Mouse (Mus musculus): ENCODE data around the gene Mical1. TPM values are rescaled to one million over a fixed set of nuclear protein-coding genes. Genes with fewer than 3 reads are reported as not detected.

Gene Mical1
- total and polyA plus RNA-seq, 3 experiments: 1.3 to 15.7 TPM; not detected in 1

- Histone ChIP-seq H3K4me3 (ENCODE audit: control insufficient read depth in 1 of 2, insufficient read depth in 1 of 2, low read depth in 2 of 2, low read length in 2 of 2) (no peak overlapping the region), H3K36me3 (ENCODE audit: control insufficient read depth in 1 of 2, insufficient read depth in 2 of 2, low read length in 2 of 2) (peaks cover 0 to 27% of the 10 kb centered on the region in 2 experiments; a peak in 2 of 4 replicates), H3K79me2 (ENCODE audit: control insufficient read depth, insufficient read depth, low read length, poor library complexity) (no peaks in the 10 kb centered on the region), H3K27me3 (ENCODE audit: control insufficient read depth in 1 of 2, insufficient read depth in 2 of 2, low read length in 2 of 2) (no peaks in the 10 kb centered on the region), H3K9ac (ENCODE audit: control insufficient read depth, low read depth, low read length, poor library complexity, severe bottlenecking) (no peak overlapping the region), H3K4me1 (ENCODE audit: control insufficient read depth in 1 of 2, insufficient read depth in 2 of 2, low read length in 2 of 2) (peaks cover 16 to 34% of the 10 kb centered on the region in 2 experiments), H3K9me3 (replicated peaks; ENCODE audit: insufficient read depth, low read length) (no peaks in the 10 kb centered on the region), H3K27ac (ENCODE audit: control insufficient read depth, low read depth, low read length) (no peak overlapping the region)
- no peak for DNase-seq (ENCODE audit: low read depth, low spot score)
- TF ChIP-seq CHD2 (IDR thresholded peaks at IDR 0.05; ENCODE audit: low read length): no peak
- TF ChIP-seq MAFK (IDR thresholded peaks at IDR 0.05; ENCODE audit: borderline replicate concordance, low read depth, low read length): no peak
- no peak for TF ChIP-seq POLR2AphosphoS5 (IDR thresholded peaks at IDR 0.05; ENCODE audit: borderline replicate concordance, low read depth, low read length)
- TF ChIP-seq MYB (IDR thresholded peaks at IDR 0.05; ENCODE audit: low read depth, low read length): no peak
- no peak for TF ChIP-seq ZKSCAN1 (IDR thresholded peaks at IDR 0.05; ENCODE audit: low read depth, low read length)
- TF ChIP-seq BHLHE40 (IDR thresholded peaks at IDR 0.05; ENCODE audit: borderline replicate concordance, low read depth, low read length): no peak
- TF ChIP-seq TCF12 (IDR thresholded peaks at IDR 0.05; ENCODE audit: low read depth, low read length): no peak
- no peak for TF ChIP-seq ZC3H11A (IDR thresholded peaks at IDR 0.05; ENCODE audit: low read depth, low read length)
- TF ChIP-seq GATA1 (IDR thresholded peaks at IDR 0.05; ENCODE audit: low read depth, low read length): 0 out of 2 replicates have a peak, but pooled peaks have one; percentile 22
Measured at GRCm38 (mm10) chr10:41470693-41471092, 5.4 kb upstream of the Mical1 start.

GRCm38 (mm10) chr10:41472534-41472933 is 3.6 kb upstream of the Mical1 start:
- H3K4me3 ChIP-seq (ENCODE audit: control insufficient read depth in 1 of 2, insufficient read depth in 1 of 2, low read depth in 2 of 2, low read length in 2 of 2): no peak overlapping the region
- TF ChIP-seq CTCF (IDR thresholded peaks at IDR 0.05 in 2 of 3, conservative IDR thresholded peaks at IDR 0.05 in 1 of 3; ENCODE audit: control insufficient read depth in 1 of 3, insufficient read depth in 1 of 3, low read depth in 2 of 3, low read length in 3 of 3, poor library complexity in 1 of 3, severe bottlenecking in 1 of 3): no peak
- 0 out of 4 replicates have a peak, but pooled peaks of 1 of the 2 experiments have one; percentile 5 for TF ChIP-seq EP300 (IDR thresholded peaks at IDR 0.05; ENCODE audit: low read depth in 1 of 2, low read length in 2 of 2)
- TF ChIP-seq RCOR1 (IDR thresholded peaks at IDR 0.05; ENCODE audit: low read depth, low read length): peak; percentile 66; the same call in 1 of the 2 replicates
- no peak for DNase-seq (ENCODE audit: low read depth, low spot score)
- no peak overlapping the region for H3K27ac ChIP-seq (ENCODE audit: control insufficient read depth, low read depth, low read length)
- peaks cover 0 to 29% of the 10 kb centered on the region in 2 experiments; a peak in 2 of 4 replicates for H3K36me3 ChIP-seq (ENCODE audit: control insufficient read depth in 1 of 2, insufficient read depth in 2 of 2, low read length in 2 of 2)
- H3K9me3 ChIP-seq (replicated peaks; ENCODE audit: insufficient read depth, low read length): no peaks in the 10 kb centered on the region
- no peaks in the 10 kb centered on the region for H3K79me2 ChIP-seq (ENCODE audit: control insufficient read depth, insufficient read depth, low read length, poor library complexity)
- no peak overlapping the region for H3K9ac ChIP-seq (ENCODE audit: control insufficient read depth, low read depth, low read length, poor library complexity, severe bottlenecking)
- peaks cover 18 to 38% of the 10 kb centered on the region in 2 experiments for H3K4me1 ChIP-seq (ENCODE audit: control insufficient read depth in 1 of 2, insufficient read depth in 2 of 2, low read length in 2 of 2)
- H3K27me3 ChIP-seq (ENCODE audit: control insufficient read depth in 1 of 2, insufficient read depth in 2 of 2, low read length in 2 of 2): no peaks in the 10 kb centered on the region

- peak overlapping the region; percentile 18 for H3K27ac ChIP-seq (ENCODE audit: control insufficient read depth, low read depth, low read length)
Measured at GRCm38 (mm10) chr10:41472962-41473481, 3.1 kb upstream of the Mical1 start.

More at GRCm38 (mm10) chr10:41472962-41473481, 3.1 kb upstream of the Mical1 start:
- Histone ChIP-seq H3K36me3 (ENCODE audit: control insufficient read depth in 1 of 2, insufficient read depth in 2 of 2, low read length in 2 of 2) (peaks cover 0 to 29% of the 10 kb centered on the region in 2 experiments; a peak in 2 of 4 replicates), H3K4me1 (ENCODE audit: control insufficient read depth in 1 of 2, insufficient read depth in 2 of 2, low read length in 2 of 2) (peaks cover 18 to 38% of the 10 kb centered on the region in 2 experiments), H3K79me2 (ENCODE audit: control insufficient read depth, insufficient read depth, low read length, poor library complexity) (no peaks in the 10 kb centered on the region), H3K4me3 (ENCODE audit: control insufficient read depth in 1 of 2, insufficient read depth in 1 of 2, low read depth in 2 of 2, low read length in 2 of 2) (no peak overlapping the region), H3K9me3 (replicated peaks; ENCODE audit: insufficient read depth, low read length) (no peaks in the 10 kb centered on the region), H3K27me3 (ENCODE audit: control insufficient read depth in 1 of 2, insufficient read depth in 2 of 2, low read length in 2 of 2) (no peaks in the 10 kb centered on the region), H3K9ac (ENCODE audit: control insufficient read depth, low read depth, low read length, poor library complexity, severe bottlenecking) (no peak overlapping the region)
- DNase-seq (ENCODE audit: low read depth, low spot score): peak; percentile 23
- no peak for TF ChIP-seq SMC3 (IDR thresholded peaks at IDR 0.05; ENCODE audit: low read depth, low read length)
- TF ChIP-seq RAD21 (IDR thresholded peaks at IDR 0.05; ENCODE audit: low read depth, low read length): no peak
- no peak for TF ChIP-seq POLR2A (IDR thresholded peaks at IDR 0.05; ENCODE audit: control insufficient read depth in 1 of 2, insufficient read depth in 1 of 2, low read depth in 1 of 2, low read length in 2 of 2, poor library complexity in 1 of 2)
- no peak for TF ChIP-seq MAZ (IDR thresholded peaks at IDR 0.05; ENCODE audit: low read depth, low read length)
- no peak for TF ChIP-seq MYB (IDR thresholded peaks at IDR 0.05; ENCODE audit: low read depth, low read length)
- no peak; the same call in 1 of the 2 replicates for TF ChIP-seq SIN3A (IDR thresholded peaks at IDR 0.05; ENCODE audit: low read length)
- 0 out of 2 replicates have a peak, but pooled peaks have one; percentile 28 for TF ChIP-seq USF1 (IDR thresholded peaks at IDR 0.05; ENCODE audit: low read depth, low read length)
